Mouse (Mus musculus) fat pad, adult 2 months (tissue): ENCODE results near the gene Olfr1138.

Experiments
- DNase-seq: peaks from one replicate; pipeline ENCODE4 v3.0.0-alpha.2; 2011; ENCODE audit warnings: low read depth, low spot score; ENCODE audit errors: extremely low read depth

Olfr1138 gene

GRCm38 (mm10) chr2:87739878-87740277 is at the start of gene Olfr1138:
Gene Olfr1138, minus strand, starts transcription at chr2:87739978.
- no peak for DNase-seq

- DNase-seq, result no peak
Observed at GRCm38 (mm10) chr2:87779183-87779582, 39.4 kb upstream of the Olfr1138 start, which contains the start of gene Olfr152. Gene Olfr152, plus strand, starts transcription at chr2:87779483.

GRCm38 (mm10) chr2:87776143-87776542 is 36.4 kb upstream of the Olfr1138 start:
- DNase-seq, result no peak

GRCm38 (mm10) chr2:87753891-87754290 is 14.1 kb upstream of the Olfr1138 start, which contains the start of gene Olfr1141:
Gene Olfr1141, minus strand, starts transcription at chr2:87753991.
- no peak for DNase-seq

GRCm38 (mm10) chr2:87743452-87743851 is 3.7 kb upstream of the Olfr1138 start, which contains the start of gene Olfr1140:
Gene Olfr1140, plus strand, starts transcription at chr2:87743752.
- DNase-seq, result no peak

- DNase-seq, result no peak
Observed at GRCm38 (mm10) chr2:87713079-87713478, 26.7 kb downstream of the Olfr1138 start, which contains the start of gene Olfr1137. Gene Olfr1137, minus strand, starts transcription at chr2:87713179.

- no peak for DNase-seq
Observed at GRCm38 (mm10) chr2:87693847-87694246, 45.9 kb downstream of the Olfr1138 start, which contains the start of gene Olfr1136. Gene Olfr1136, minus strand, starts transcription at chr2:87693947.
